Mouse (Mus musculus) heart, embryonic 14.5 days (tissue): Measurements from ENCODE around the gene Tmcc2. TPM values are rescaled to one million over a fixed set of nuclear protein-coding genes. Genes with fewer than 3 reads are reported as not detected.
A peak's percentile ranks its signal among the peaks of the same experiment; 100 is the strongest.

ENCODE experiments used
- ATAC-seq: fragments of 200-750 bp; cut with Nextera tagmentation; 2 replicates; pipeline ENCODE4 v1.8.0; 2017; ENCODE audit warnings: low read depth, moderate TSS enrichment; ENCODE audit not compliant: insufficient number of reproducible peaks, insufficient read depth, low FRiP score
- H3K27ac ChIP-seq, 2 experiments: fragments of 200-500 bp in 1 of 2; fragments of 300-500 bp in 1 of 2; sonication (generic) in 1 of 2; replicated peaks in 1 of 2; 2 replicates each; pipeline ENCODE4 v1.5.1; 2012 to 2014; ENCODE audit warnings: low read depth in 2 of 2, low read length in 2 of 2, control low read depth in 1 of 2, mild to moderate bottlenecking in 1 of 2, mixed read lengths in 1 of 2; ENCODE audit not compliant: control insufficient read depth in 1 of 2, insufficient read depth in 1 of 2
- H3K27me3 ChIP-seq: fragments of 300-500 bp; sonication (generic); 2 replicates; pipeline ENCODE4 v1.6.1; 2014; ENCODE audit warnings: mild to moderate bottlenecking, low read length, control low read depth; ENCODE audit not compliant: control insufficient read depth, insufficient read depth
- H3K36me3 ChIP-seq: fragments of 300-500 bp; sonication (generic); 2 replicates; pipeline ENCODE4 v1.6.1; 2014; ENCODE audit warnings: mild to moderate bottlenecking, control low read depth, low read length, mixed read lengths; ENCODE audit not compliant: control insufficient read depth, insufficient read depth
- H3K4me1 ChIP-seq, 2 experiments: fragments of 200-500 bp in 1 of 2; fragments of 300-500 bp in 1 of 2; sonication (generic) in 1 of 2; 2 replicates each; pipeline ENCODE4 v1.6.1; 2012 to 2014; ENCODE audit warnings: low read length in 2 of 2, control low read depth in 1 of 2, mixed read lengths in 1 of 2; ENCODE audit not compliant: control insufficient read depth in 2 of 2, insufficient read depth in 2 of 2
- H3K4me2 ChIP-seq: fragments of 300-500 bp; sonication (generic); 2 replicates; pipeline ENCODE4 v1.6.1; 2014; ENCODE audit warnings: mild to moderate bottlenecking, low read length
- H3K4me3 ChIP-seq, 2 experiments: fragments of 200-500 bp in 1 of 2; fragments of 300-500 bp in 1 of 2; sonication (generic) in 1 of 2; 2 replicates each; pipeline ENCODE4 v1.5.1; 2012 to 2014; ENCODE audit warnings: low read length in 2 of 2, mild to moderate bottlenecking in 2 of 2, control low read depth in 1 of 2, low read depth in 1 of 2, moderate library complexity in 1 of 2; ENCODE audit not compliant: control insufficient read depth in 1 of 2, insufficient read depth in 1 of 2
- H3K9ac ChIP-seq: fragments of 300-500 bp; sonication (generic); 2 replicates; pipeline ENCODE4 v1.6.1; 2014; ENCODE audit warnings: mild to moderate bottlenecking, low read length
- H3K9me3 ChIP-seq: fragments of 300-500 bp; sonication (generic); 2 replicates; pipeline ENCODE4 v1.6.1; 2016; ENCODE audit warnings: low read length, control low read depth; ENCODE audit not compliant: control insufficient read depth
- WGBS: fragments of 180-500 bp; shearing (Covaris S2); extraction: QIAGEN DNeasy Blood & Tissue Kit; methylation state at CpG from one replicate; pipeline ENCODE4 v1.1.7; 2014; 5-methylcytosine and 5-hydroxymethylcytosine counted together
- polyA plus RNA-seq: library from polyadenylated mRNA; unstranded; fragments of >200 nt; fragmentation: Nextera tagmentation; extraction: Ambion mirVana; gene quantifications from 2 replicates; pipeline ENCODE4 v1.2.1, GENCODE M21; 2014

Tmcc2 gene
- polyA plus RNA-seq, 1 experiment from 2014 or later, result 8.1 TPM

DNA sequence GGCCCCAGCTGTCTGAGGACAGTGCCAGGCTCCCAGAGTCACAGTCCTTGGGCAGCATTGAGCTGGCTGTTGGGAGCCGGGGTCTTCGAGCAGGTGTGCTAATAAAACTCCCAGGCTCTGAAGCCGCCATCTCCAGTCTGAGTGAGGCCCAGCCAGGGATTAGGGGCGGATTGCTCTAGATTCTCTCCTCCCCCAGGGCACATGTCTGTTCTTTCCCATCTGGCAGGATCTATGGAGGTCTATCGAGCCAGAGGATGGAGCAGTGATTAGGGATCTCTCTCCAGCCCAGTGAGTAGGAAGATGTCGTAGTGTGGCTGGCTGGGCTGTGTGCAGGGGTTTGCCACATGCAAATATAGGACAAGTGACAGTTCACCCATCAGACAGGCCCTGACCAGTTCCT lies 24.1 kb downstream of the Tmcc2 start:
- WGBS, result 79% methylated on average over 6 of the region's 6 CpGs
- H3K9ac ChIP-seq, result no peak overlapping the region

DNA sequence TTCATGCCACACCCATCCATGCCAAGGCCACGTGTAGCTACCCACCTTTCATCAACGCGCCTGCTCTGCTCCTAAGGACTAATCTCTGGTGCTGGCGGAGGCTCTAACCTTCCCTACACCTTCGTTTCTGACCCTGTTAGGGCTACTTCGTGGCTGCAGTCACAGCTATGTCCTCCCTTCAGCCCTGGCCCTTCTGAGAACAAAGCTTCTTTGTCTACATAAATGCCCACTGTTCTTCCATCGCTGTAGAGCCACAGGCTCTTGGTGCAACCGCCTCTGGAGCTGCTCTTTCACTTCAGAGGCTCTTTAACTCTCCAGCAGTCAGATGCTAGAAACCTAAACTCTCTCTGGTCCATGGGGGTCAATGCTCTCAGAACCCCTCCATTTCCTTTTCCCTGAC lies 24.8 kb downstream of the Tmcc2 start:
- Histone ChIP-seq H3K4me2 (peak overlapping the region; percentile 13; the same call in 1 of the 2 replicates), H3K4me3 (no peak overlapping the region)
- WGBS, result 77% methylated on average over 8 of the region's 8 CpGs

More for the DNA sequence above, 24.1 kb downstream of the Tmcc2 start:
- Histone ChIP-seq H3K9me3 (no peaks in the 10 kb centered on the region), H3K36me3 (peaks cover 16% of the 10 kb centered on the region), H3K4me1 (peaks cover 25 to 30% of the 10 kb centered on the region in 2 experiments), H3K27me3 (no peaks in the 10 kb centered on the region), H3K27ac (no peak overlapping the region), H3K4me2 (no peak overlapping the region), H3K4me3 (no peak overlapping the region)
- no peak for ATAC-seq

DNA sequence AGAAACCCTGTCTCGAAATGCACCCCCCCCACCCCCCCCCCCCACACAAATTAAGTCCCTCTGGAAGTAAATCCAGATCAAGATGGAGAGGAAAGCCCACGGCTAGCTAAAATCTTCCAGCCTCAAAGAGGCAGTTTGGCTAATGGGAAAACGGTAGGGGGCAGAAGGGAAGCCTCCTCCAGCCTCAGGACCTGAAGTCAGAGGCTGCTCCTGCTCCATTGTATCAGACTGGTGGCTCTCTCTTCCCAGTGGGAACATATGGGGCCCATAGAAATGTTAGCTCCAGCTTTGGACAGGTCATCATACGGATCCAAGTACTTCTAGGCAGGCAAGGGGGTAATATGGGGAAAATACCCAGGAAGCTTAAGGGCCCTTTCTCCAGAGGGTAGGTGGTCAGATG lies 25.4 kb downstream of the Tmcc2 start:
- peaks cover 18 to 20% of the 10 kb centered on the region in 2 experiments for H3K4me1 ChIP-seq
- H3K27me3 ChIP-seq, result no peaks in the 10 kb centered on the region
- 63% methylated on average over 4 of the region's 4 CpGs for WGBS
- H3K4me3 ChIP-seq, result no peak overlapping the region
- 0 out of 2 replicates have a peak overlapping the region, but pooled peaks have one; percentile 13 for H3K4me2 ChIP-seq
- no peaks in the 10 kb centered on the region for H3K9me3 ChIP-seq
- H3K27ac ChIP-seq, result no peak overlapping the region
- no peak for ATAC-seq
- H3K36me3 ChIP-seq, result peaks cover 26% of the 10 kb centered on the region
- H3K9ac ChIP-seq, result no peak overlapping the region

More for the DNA sequence above, 24.8 kb downstream of the Tmcc2 start:
- no peak for ATAC-seq
- no peaks in the 10 kb centered on the region for H3K9me3 ChIP-seq
- H3K4me1 ChIP-seq, result peaks cover 22 to 26% of the 10 kb centered on the region in 2 experiments
- H3K9ac ChIP-seq, result no peak overlapping the region
- H3K27me3 ChIP-seq, result no peaks in the 10 kb centered on the region
- H3K36me3 ChIP-seq, result peaks cover 20% of the 10 kb centered on the region; the same call in 1 of the 2 replicates
- no peak overlapping the region for H3K27ac ChIP-seq

- no peaks in the 10 kb centered on the region for H3K9me3 ChIP-seq
- no peak overlapping the region for H3K4me2 ChIP-seq
- 84% methylated on average over 7 of the region's 7 CpGs for WGBS
- no peak overlapping the region for H3K9ac ChIP-seq
- ATAC-seq, result no peak
- peaks cover 17 to 18% of the 10 kb centered on the region in 2 experiments for H3K4me1 ChIP-seq
- H3K27ac ChIP-seq, result no peak overlapping the region
- peaks cover 26% of the 10 kb centered on the region for H3K36me3 ChIP-seq
- no peak overlapping the region for H3K4me3 ChIP-seq
- no peaks in the 10 kb centered on the region for H3K27me3 ChIP-seq
These were observed 26.1 kb downstream of the Tmcc2 start for GRCm38 (mm10) chr1:132364896-132365557.

DNA sequence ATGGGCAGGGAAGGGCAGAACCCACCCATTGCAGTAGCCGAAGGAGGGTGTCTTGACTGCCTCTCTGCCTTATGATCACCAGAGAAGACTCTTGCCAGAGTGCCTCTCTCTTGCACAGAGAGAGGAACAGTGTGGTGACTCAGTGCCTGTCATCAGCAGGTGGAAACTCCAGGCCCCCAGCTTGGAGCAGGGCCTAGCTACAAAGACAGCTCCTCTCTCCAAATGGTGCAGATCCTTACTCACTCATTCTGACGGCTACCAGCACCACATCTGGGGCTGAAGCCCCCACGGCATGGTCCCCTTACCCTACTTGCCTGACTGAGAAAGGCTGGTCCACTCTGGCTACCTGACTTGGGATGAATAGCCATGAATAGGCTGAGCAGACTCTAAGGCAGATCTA lies 26.7 kb downstream of the Tmcc2 start:
- 62% methylated on average over 3 of the region's 3 CpGs for WGBS
- no peak for ATAC-seq
- Histone ChIP-seq H3K9ac (no peak overlapping the region), H3K36me3 (peaks cover 26% of the 10 kb centered on the region), H3K27me3 (no peaks in the 10 kb centered on the region), H3K27ac (no peak overlapping the region), H3K4me2 (no peak overlapping the region), H3K4me3 (no peak overlapping the region), H3K9me3 (no peaks in the 10 kb centered on the region), H3K4me1 (peaks cover 17 to 18% of the 10 kb centered on the region in 2 experiments)

DNA sequence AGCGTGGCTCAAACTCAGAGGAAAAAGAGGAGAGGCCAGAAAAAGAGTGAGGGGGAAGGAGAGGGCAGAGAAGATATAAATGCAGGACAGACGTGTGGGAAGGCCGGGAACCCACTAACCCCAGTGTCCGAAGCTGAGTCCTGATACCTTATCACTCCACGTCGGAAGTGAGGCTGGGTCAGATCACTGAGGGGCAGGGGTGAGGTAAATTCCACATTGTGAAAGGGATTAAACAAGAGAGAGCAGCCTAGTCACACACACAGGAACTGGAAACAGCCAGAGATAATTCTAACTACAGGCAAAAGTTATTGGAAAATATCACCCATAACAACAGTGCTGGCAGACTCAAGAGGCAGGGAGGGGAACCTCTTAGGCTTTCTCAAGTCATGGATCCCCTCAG lies 29.1 kb downstream of the Tmcc2 start:
- ATAC-seq, result peak; percentile 33

DNA sequence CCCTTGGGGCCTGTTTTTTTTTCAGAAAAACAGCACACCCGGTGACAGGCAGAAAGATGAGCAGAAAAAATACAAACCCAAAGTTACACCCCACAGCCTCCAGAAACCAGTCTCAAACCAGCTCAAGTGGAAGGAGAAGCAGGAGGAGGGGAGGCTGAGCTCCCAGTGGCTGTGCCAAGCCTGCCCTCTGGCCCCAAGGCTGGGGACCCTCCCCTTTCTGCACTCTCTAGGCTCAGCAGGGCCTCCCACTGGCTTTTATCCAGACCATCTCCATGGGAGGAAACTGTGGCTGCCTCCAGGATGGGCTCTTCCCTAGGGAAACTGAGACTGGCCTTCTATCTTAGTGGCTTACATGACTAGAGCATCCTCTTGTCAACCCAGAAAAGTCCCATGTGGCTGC lies 34.2 kb downstream of the Tmcc2 start:
- Histone ChIP-seq H3K4me3 (no peak overlapping the region), H3K4me2 (no peak overlapping the region), H3K36me3 (peaks cover 54% of the 10 kb centered on the region), H3K27ac (0 out of 4 replicates have a peak overlapping the region, but pooled peaks of 1 of the 2 experiments have one; percentile 3), H3K27me3 (no peaks in the 10 kb centered on the region), H3K9me3 (no peaks in the 10 kb centered on the region), H3K4me1 (peaks cover 14 to 20% of the 10 kb centered on the region in 2 experiments), H3K9ac (no peak overlapping the region)
- ATAC-seq, result no peak
- 50% methylated on average over 1 of the region's 1 CpGs for WGBS

More for the DNA sequence above, 29.1 kb downstream of the Tmcc2 start:
- peak overlapping the region; percentile 15 to 41; a peak in 3 of 4 replicates for H3K27ac ChIP-seq
- peaks cover 50% of the 10 kb centered on the region for H3K36me3 ChIP-seq
- H3K27me3 ChIP-seq, result no peaks in the 10 kb centered on the region
- 8% methylated on average over 6 of the region's 6 CpGs for WGBS
- peaks cover 12 to 14% of the 10 kb centered on the region in 2 experiments for H3K4me1 ChIP-seq
- no peak overlapping the region for H3K4me2 ChIP-seq
- H3K4me3 ChIP-seq, result no peak overlapping the region
- H3K9ac ChIP-seq, result no peak overlapping the region
- H3K9me3 ChIP-seq, result no peaks in the 10 kb centered on the region
